ENCODE assay signal across 13 mouse cellular contexts in the genomic region with DNA sequence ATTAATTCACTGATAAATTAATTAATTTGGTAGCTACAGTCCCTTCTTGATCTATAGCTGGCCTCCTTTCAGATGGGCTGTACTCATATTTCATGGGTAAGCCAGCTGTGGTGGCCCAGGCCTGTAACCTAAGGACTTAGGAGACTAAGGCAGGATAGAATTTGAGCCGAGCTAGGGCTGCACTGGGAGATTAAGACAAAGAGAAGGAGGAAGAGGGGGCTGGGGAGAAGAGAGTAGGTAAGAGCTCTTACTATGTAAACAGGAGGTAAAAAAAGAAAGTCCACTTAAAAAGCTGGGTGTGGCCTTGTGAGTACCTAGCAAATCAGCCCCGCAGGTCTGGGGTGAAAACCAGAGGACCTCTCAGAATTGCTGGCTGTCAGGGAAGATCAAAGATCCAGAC. TPM values are rescaled to one million over a fixed set of nuclear protein-coding genes. Genes with fewer than 3 reads are reported as not detected.
DNase-seq lines count a peak whose midpoint lies in the region; ATAC-seq and TF ChIP-seq lines count a peak whose summit lies in the region.
"Had no signal": no experiment of that assay in that cellular context is flagged by ENCODE, and none has a peak within 500 bp of the region (broad histone marks: within the 10 kb centered on the region; RNA-seq: fewer than 3 reads in every experiment).

No protein-coding gene starts in this region.

- H3K27ac ChIP-seq in kidney, embryonic 14.5 days (ENCODE audit: low read depth, low read length) = peak overlapping the region; percentile 19; the same call in 1 of the 2 replicates
- H3K27ac ChIP-seq in ES-Bruce4 (ENCODE audit: insufficient read depth, low read length) = peak overlapping the region; percentile 29
- H3K27ac ChIP-seq in limb, embryonic 10.5 days = peak overlapping the region; percentile 70; the same call in 1 of the 2 replicates
- H3K27ac ChIP-seq: liver, embryonic 15.5 days; neural tube, embryonic 12.5 days had no signal

- no peaks in the 10 kb centered on the region for H3K9me3 ChIP-seq in kidney, embryonic 14.5 days (ENCODE audit: control insufficient read depth, low read length)
- no peaks in the 10 kb centered on the region for H3K9me3 ChIP-seq in ES-Bruce4 (replicated peaks; ENCODE audit: control insufficient read depth, insufficient read depth, low read length, poor library complexity, severe bottlenecking)
- no peaks in the 10 kb centered on the region for H3K9me3 ChIP-seq in limb, embryonic 10.5 days (replicated peaks)
- H3K9me3 ChIP-seq: liver, embryonic 15.5 days; neural tube, embryonic 12.5 days had no signal

- H3K4me1 ChIP-seq in kidney, embryonic 14.5 days (ENCODE audit: control insufficient read depth, insufficient read depth, low read length) = peaks cover 13% of the 10 kb centered on the region
- H3K4me1 ChIP-seq in ES-Bruce4 (ENCODE audit: control insufficient read depth, insufficient read depth, low read length) = peaks cover 2% of the 10 kb centered on the region
- peaks cover 26% of the 10 kb centered on the region for H3K4me1 ChIP-seq in limb, embryonic 10.5 days
- H3K4me1 ChIP-seq: neural tube, embryonic 12.5 days had no signal

- H3K9ac ChIP-seq in kidney, embryonic 14.5 days (ENCODE audit: low read depth, low read length) = no peak overlapping the region
- no peak overlapping the region for H3K9ac ChIP-seq in ES-Bruce4 (ENCODE audit: low read depth, poor library complexity, severe bottlenecking)
- H3K9ac ChIP-seq: liver, embryonic 15.5 days; neural tube, embryonic 12.5 days had no signal

- TF ChIP-seq POLR2A in ES-Bruce4 (IDR thresholded peaks at IDR 0.05; ENCODE audit: insufficient read depth, low read length) = no peak

- H3K4me2 ChIP-seq in kidney, embryonic 14.5 days (replicated peaks; ENCODE audit: low read depth, low read length) = no peak overlapping the region
- H3K4me2 ChIP-seq: liver, embryonic 15.5 days; neural tube, embryonic 12.5 days had no signal

- no peak for DNase-seq in kidney, adult 8-10 months
- peak; percentile 54 for DNase-seq in 416B (ENCODE audit: low read depth)
- DNase-seq in limb, embryonic 10.5 days (ENCODE audit: low spot score) = no peak
- DNase-seq in frontal cortex, postnatal 10 days (ENCODE audit: low spot score in 2 of 2) = no peak
- DNase-seq: cerebellum, adult 9-10 months; kidney, postnatal 4 days; midbrain, embryonic 14.5 days had no signal

- no peak overlapping the region for H3K4me3 ChIP-seq in kidney, embryonic 14.5 days (ENCODE audit: low read length)
- no peak overlapping the region for H3K4me3 ChIP-seq in ES-Bruce4 (ENCODE audit: low read depth, low read length)
- H3K4me3 ChIP-seq in limb, embryonic 10.5 days = no peak overlapping the region
- H3K4me3 ChIP-seq: liver, embryonic 15.5 days; neural tube, embryonic 12.5 days had no signal

- no peaks in the 10 kb centered on the region for H3K36me3 ChIP-seq in kidney, embryonic 14.5 days (ENCODE audit: control insufficient read depth, insufficient read depth, low read length)
- H3K36me3 ChIP-seq in ES-Bruce4 (ENCODE audit: control insufficient read depth, insufficient read depth, low read length, poor library complexity, severe bottlenecking) = no peaks in the 10 kb centered on the region
- no peaks in the 10 kb centered on the region for H3K36me3 ChIP-seq in limb, embryonic 10.5 days
- H3K36me3 ChIP-seq: liver, embryonic 15.5 days; neural tube, embryonic 12.5 days had no signal

- 19% methylated on average over 2 of the region's 2 CpGs for WGBS in kidney, embryonic 14.5 days
- 7% methylated on average over 2 of the region's 2 CpGs for WGBS in limb, embryonic 10.5 days

- TF ChIP-seq CTCF in ES-Bruce4 (IDR thresholded peaks at IDR 0.05; ENCODE audit: low read depth, low read length) = no peak

- H3K27me3 ChIP-seq in kidney, embryonic 14.5 days (ENCODE audit: control insufficient read depth, insufficient read depth, low read length) = no peaks in the 10 kb centered on the region
- H3K27me3 ChIP-seq in ES-Bruce4 (ENCODE audit: control insufficient read depth, insufficient read depth, low read length, poor library complexity, severe bottlenecking) = no peaks in the 10 kb centered on the region
- no peaks in the 10 kb centered on the region for H3K27me3 ChIP-seq in limb, embryonic 10.5 days (ENCODE audit: low read depth, poor library complexity, severe bottlenecking)
- H3K27me3 ChIP-seq: liver, embryonic 15.5 days; neural tube, embryonic 12.5 days had no signal

- no peak for TF ChIP-seq EP300 in ES-Bruce4 (IDR thresholded peaks at IDR 0.05; ENCODE audit: insufficient read depth, low read depth, low read length)

- ATAC-seq in kidney, embryonic 14.5 days (ENCODE audit: low FRiP score, low TSS enrichment) = peak; percentile 86
- no peak for ATAC-seq in erythroblast, adult 5-6 weeks (replicated peaks; ENCODE audit: low FRiP score, poor library complexity, severe bottlenecking)
- ATAC-seq: hindbrain, embryonic 16.5 days had no signal

RNA-seq across cellular contexts. Expression of a gene that starts 9.3 kb away (rescaled TPM):
- 131 and 196 TPM in 2 replicates for polyA plus RNA-seq in kidney, embryonic 14.5 days (2014; fragmentation: Nextera tagmentation; extraction: Ambion mirVana)
- 240 and 242 TPM in 2 replicates for polyA plus RNA-seq in ES-Bruce4 (2011; ENCODE audit: insufficient read depth, insufficient read length, low read depth, missing spikeins)
- 180 and 204 TPM in 2 replicates for polyA plus RNA-seq in limb, embryonic 10.5 days (2016; fragmentation: Nextera tagmentation; extraction: Ambion mirVana)
- 9.0 and 28.4 TPM in 2 replicates for total RNA-seq in erythroblast, adult 5-6 weeks (2015; ENCODE audit: low replicate concordance)
- 10.7 and 11.2 TPM in 2 replicates for total RNA-seq in erythroblast, adult 5-6 weeks (2017; ENCODE audit: low replicate concordance)

Comparison
In these comparisons a context has a peak if more than half of its experiments do, and no peak if none do; other contexts are left out.
1. H3K27ac ChIP-seq: peak in every context shown above with its lines; median percentile 70 in limb, embryonic 10.5 days; 29 in ES-Bruce4; 19 in kidney, embryonic 14.5 days.